Mouse (Mus musculus): Measurements from ENCODE around the gene Cnpy1. TPM values are rescaled to one million over a fixed set of nuclear protein-coding genes. Genes with fewer than 3 reads are reported as not detected.

Cnpy1 gene
- polyA plus RNA-seq, 1 experiment from 2014 or later = 0.14 TPM

- Histone ChIP-seq H3K36me3 (ENCODE audit: control insufficient read depth, insufficient read depth, low read length) (no peaks in the 10 kb centered on the region), H3K9ac (ENCODE audit: low read depth, low read length) (no peak overlapping the region), H3K4me1 (ENCODE audit: control insufficient read depth, insufficient read depth, low read length) (no peaks in the 10 kb centered on the region), H3K27ac (ENCODE audit: low read depth, low read length) (no peak overlapping the region), H3K4me2 (replicated peaks; ENCODE audit: low read depth, low read length) (no peak overlapping the region), H3K4me3 (ENCODE audit: low read length) (no peak overlapping the region), H3K27me3 (ENCODE audit: control insufficient read depth, insufficient read depth, low read length) (peaks cover 68% of the 10 kb centered on the region), H3K9me3 (ENCODE audit: control insufficient read depth, low read length) (no peaks in the 10 kb centered on the region)
- no peak for ATAC-seq (ENCODE audit: low FRiP score, low TSS enrichment)
- 21% methylated on average over 7 of the region's 7 CpGs for WGBS
Observed at GRCm38 (mm10) chr5:28179237-28179790, 66.3 kb downstream of the Cnpy1 start.

GRCm38 (mm10) chr5:28178322-28178721 lies 67.3 kb downstream of the Cnpy1 start:
- Histone ChIP-seq H3K4me3 (ENCODE audit: low read length) (no peak overlapping the region), H3K4me1 (ENCODE audit: control insufficient read depth, insufficient read depth, low read length) (no peaks in the 10 kb centered on the region), H3K4me2 (replicated peaks; ENCODE audit: low read depth, low read length) (no peak overlapping the region), H3K36me3 (ENCODE audit: control insufficient read depth, insufficient read depth, low read length) (no peaks in the 10 kb centered on the region), H3K9me3 (ENCODE audit: control insufficient read depth, low read length) (no peaks in the 10 kb centered on the region), H3K27ac (ENCODE audit: low read depth, low read length) (no peak overlapping the region), H3K9ac (ENCODE audit: low read depth, low read length) (no peak overlapping the region), H3K27me3 (ENCODE audit: control insufficient read depth, insufficient read depth, low read length) (peaks cover 78% of the 10 kb centered on the region)
- WGBS = 24% methylated on average over 5 of the region's 5 CpGs
- ATAC-seq (ENCODE audit: low FRiP score, low TSS enrichment) = no peak

GRCm38 (mm10) chr5:28176585-28176984 lies 69.0 kb downstream of the Cnpy1 start:
- Histone ChIP-seq H3K27ac (ENCODE audit: low read depth, low read length) (no peak overlapping the region), H3K4me2 (replicated peaks; ENCODE audit: low read depth, low read length) (no peak overlapping the region), H3K4me3 (ENCODE audit: low read length) (no peak overlapping the region), H3K9me3 (ENCODE audit: control insufficient read depth, low read length) (no peaks in the 10 kb centered on the region), H3K4me1 (ENCODE audit: control insufficient read depth, insufficient read depth, low read length) (no peaks in the 10 kb centered on the region), H3K9ac (ENCODE audit: low read depth, low read length) (no peak overlapping the region), H3K36me3 (ENCODE audit: control insufficient read depth, insufficient read depth, low read length) (no peaks in the 10 kb centered on the region), H3K27me3 (ENCODE audit: control insufficient read depth, insufficient read depth, low read length) (peaks cover 93% of the 10 kb centered on the region)
- ATAC-seq (ENCODE audit: low FRiP score, low TSS enrichment) = no peak
- WGBS = 4% methylated on average over 2 of the region's 2 CpGs

GRCm38 (mm10) chr5:28176023-28176422 lies 69.6 kb downstream of the Cnpy1 start:
- H3K4me3 ChIP-seq (ENCODE audit: low read length) = no peak overlapping the region
- peaks cover 94% of the 10 kb centered on the region for H3K27me3 ChIP-seq (ENCODE audit: control insufficient read depth, insufficient read depth, low read length)
- H3K9me3 ChIP-seq (ENCODE audit: control insufficient read depth, low read length) = no peaks in the 10 kb centered on the region
- H3K4me1 ChIP-seq (ENCODE audit: control insufficient read depth, insufficient read depth, low read length) = 0 out of 2 replicates have a peak, but pooled peaks cover 1% of the 10 kb centered on the region
- no peak for ATAC-seq (ENCODE audit: low FRiP score, low TSS enrichment)
- H3K36me3 ChIP-seq (ENCODE audit: control insufficient read depth, insufficient read depth, low read length) = no peaks in the 10 kb centered on the region
- H3K9ac ChIP-seq (ENCODE audit: low read depth, low read length) = no peak overlapping the region
- no peak overlapping the region for H3K27ac ChIP-seq (ENCODE audit: low read depth, low read length)
- H3K4me2 ChIP-seq (replicated peaks; ENCODE audit: low read depth, low read length) = no peak overlapping the region
- WGBS = 9% methylated on average over 4 of the region's 4 CpGs

- WGBS = under 1% methylated on average over 10 of the region's 10 CpGs
- Histone ChIP-seq H3K27me3 (ENCODE audit: control insufficient read depth, insufficient read depth, low read length) (peaks cover 97% of the 10 kb centered on the region), H3K4me2 (replicated peaks; ENCODE audit: low read depth, low read length) (no peak overlapping the region), H3K4me1 (ENCODE audit: control insufficient read depth, insufficient read depth, low read length) (0 out of 2 replicates have a peak, but pooled peaks cover 2% of the 10 kb centered on the region), H3K4me3 (ENCODE audit: low read length) (no peak overlapping the region), H3K36me3 (ENCODE audit: control insufficient read depth, insufficient read depth, low read length) (no peaks in the 10 kb centered on the region), H3K27ac (ENCODE audit: low read depth, low read length) (no peak overlapping the region), H3K9ac (ENCODE audit: low read depth, low read length) (no peak overlapping the region), H3K9me3 (ENCODE audit: control insufficient read depth, low read length) (no peaks in the 10 kb centered on the region)
- ATAC-seq (ENCODE audit: low FRiP score, low TSS enrichment) = no peak
Observed at GRCm38 (mm10) chr5:28175570-28175919, 70.1 kb downstream of the Cnpy1 start.

GRCm38 (mm10) chr5:28174876-28175569 lies 70.6 kb downstream of the Cnpy1 start:
- no peak overlapping the region for H3K4me2 ChIP-seq (replicated peaks; ENCODE audit: low read depth, low read length)
- peak; percentile 45; the same call in 1 of the 2 replicates for ATAC-seq (ENCODE audit: low FRiP score, low TSS enrichment)
- H3K4me1 ChIP-seq (ENCODE audit: control insufficient read depth, insufficient read depth, low read length) = 0 out of 2 replicates have a peak, but pooled peaks cover 2% of the 10 kb centered on the region
- no peaks in the 10 kb centered on the region for H3K9me3 ChIP-seq (ENCODE audit: control insufficient read depth, low read length)
- 1% methylated on average over 24 of the region's 24 CpGs for WGBS
- H3K27me3 ChIP-seq (ENCODE audit: control insufficient read depth, insufficient read depth, low read length) = peaks cover 95% of the 10 kb centered on the region
- H3K36me3 ChIP-seq (ENCODE audit: control insufficient read depth, insufficient read depth, low read length) = no peaks in the 10 kb centered on the region
- no peak overlapping the region for H3K27ac ChIP-seq (ENCODE audit: low read depth, low read length)
- H3K9ac ChIP-seq (ENCODE audit: low read depth, low read length) = no peak overlapping the region
- H3K4me3 ChIP-seq (ENCODE audit: low read length) = no peak overlapping the region

GRCm38 (mm10) chr5:28174086-28174485 lies 71.5 kb downstream of the Cnpy1 start:
- Histone ChIP-seq H3K36me3 (ENCODE audit: control insufficient read depth, insufficient read depth, low read length) (no peaks in the 10 kb centered on the region), H3K9ac (ENCODE audit: low read depth, low read length) (no peak overlapping the region), H3K4me3 (ENCODE audit: low read length) (no peak overlapping the region), H3K4me2 (replicated peaks; ENCODE audit: low read depth, low read length) (no peak overlapping the region), H3K9me3 (ENCODE audit: control insufficient read depth, low read length) (no peaks in the 10 kb centered on the region), H3K4me1 (ENCODE audit: control insufficient read depth, insufficient read depth, low read length) (0 out of 2 replicates have a peak, but pooled peaks cover 2% of the 10 kb centered on the region), H3K27me3 (ENCODE audit: control insufficient read depth, insufficient read depth, low read length) (peaks cover 95% of the 10 kb centered on the region), H3K27ac (ENCODE audit: low read depth, low read length) (no peak overlapping the region)
- under 1% methylated on average over 8 of the region's 9 CpGs for WGBS
- no peak for ATAC-seq (ENCODE audit: low FRiP score, low TSS enrichment)

GRCm38 (mm10) chr5:28173674-28174073 lies 71.9 kb downstream of the Cnpy1 start:
- Histone ChIP-seq H3K4me3 (ENCODE audit: low read length) (no peak overlapping the region), H3K4me2 (replicated peaks; ENCODE audit: low read depth, low read length) (no peak overlapping the region), H3K36me3 (ENCODE audit: control insufficient read depth, insufficient read depth, low read length) (no peaks in the 10 kb centered on the region), H3K9ac (ENCODE audit: low read depth, low read length) (no peak overlapping the region), H3K27me3 (ENCODE audit: control insufficient read depth, insufficient read depth, low read length) (peaks cover 95% of the 10 kb centered on the region), H3K4me1 (ENCODE audit: control insufficient read depth, insufficient read depth, low read length) (0 out of 2 replicates have a peak, but pooled peaks cover 2% of the 10 kb centered on the region), H3K9me3 (ENCODE audit: control insufficient read depth, low read length) (no peaks in the 10 kb centered on the region), H3K27ac (ENCODE audit: low read depth, low read length) (no peak overlapping the region)
- no peak for ATAC-seq (ENCODE audit: low FRiP score, low TSS enrichment)
- 10% methylated on average over 1 of the region's 1 CpGs for WGBS

- 5% methylated on average over 4 of the region's 4 CpGs for WGBS
- H3K4me1 ChIP-seq (ENCODE audit: control insufficient read depth, insufficient read depth, low read length) = 0 out of 2 replicates have a peak, but pooled peaks cover 2% of the 10 kb centered on the region
- no peak for ATAC-seq (ENCODE audit: low FRiP score, low TSS enrichment)
- H3K9ac ChIP-seq (ENCODE audit: low read depth, low read length) = no peak overlapping the region
- no peaks in the 10 kb centered on the region for H3K36me3 ChIP-seq (ENCODE audit: control insufficient read depth, insufficient read depth, low read length)
- no peak overlapping the region for H3K4me2 ChIP-seq (replicated peaks; ENCODE audit: low read depth, low read length)
- H3K9me3 ChIP-seq (ENCODE audit: control insufficient read depth, low read length) = no peaks in the 10 kb centered on the region
- H3K4me3 ChIP-seq (ENCODE audit: low read length) = no peak overlapping the region
- H3K27me3 ChIP-seq (ENCODE audit: control insufficient read depth, insufficient read depth, low read length) = peaks cover 93% of the 10 kb centered on the region
- no peak overlapping the region for H3K27ac ChIP-seq (ENCODE audit: low read depth, low read length)
Observed at GRCm38 (mm10) chr5:28172921-28173670, 72.5 kb downstream of the Cnpy1 start.

All from kidney, embryonic 14.5 days (tissue).